Mouse (Mus musculus) midbrain, postnatal 0 days (tissue): ENCODE measurements at regions not wholly inside any gene's neighbourhood (a gene's known extent, or its start where the extent isn't known, plus 50 kb on each side); places are given as distances from the start of the nearest gene placed in this dataset.

Experiments used
- ATAC-seq: fragments of 200-750 bp; cut with Nextera tagmentation; 2 replicates; pipeline ENCODE4 v1.8.0; 2017; ENCODE audit warnings: moderate number of reproducible peaks, mild to moderate bottlenecking, moderate TSS enrichment, moderate library complexity; ENCODE audit not compliant: low FRiP score
- DNase-seq: peaks from one replicate; pipeline ENCODE4 v3.0.0-alpha.2; 2015; ENCODE audit warnings: low spot score
- H3K27ac ChIP-seq: fragments of 300-500 bp; sonication (generic); 2 replicates; pipeline ENCODE4 v1.5.1; 2014; ENCODE audit warnings: low read depth, mild to moderate bottlenecking, low read length, mixed read lengths
- H3K27me3 ChIP-seq: fragments of 300-500 bp; sonication (generic); 2 replicates; pipeline ENCODE4 v1.6.1; 2014; ENCODE audit warnings: low read length, control low read depth, mixed read lengths; ENCODE audit not compliant: insufficient read depth
- H3K36me3 ChIP-seq: fragments of 300-500 bp; sonication (generic); 2 replicates; pipeline ENCODE4 v1.6.1; 2014; ENCODE audit warnings: low read length, control low read depth, mixed read lengths; ENCODE audit not compliant: insufficient read depth
- H3K4me1 ChIP-seq: fragments of 300-500 bp; sonication (generic); 2 replicates; pipeline ENCODE4 v1.6.1; 2014; ENCODE audit warnings: mild to moderate bottlenecking, control low read depth, antibody characterized with exemption, low read length, mixed read lengths; ENCODE audit not compliant: insufficient read depth
- H3K4me2 ChIP-seq: fragments of 300-500 bp; sonication (generic); 2 replicates; pipeline ENCODE4 v1.6.1; 2014; ENCODE audit warnings: low read depth, mild to moderate bottlenecking, low read length, mixed read lengths; ENCODE audit not compliant: poor library complexity, severe bottlenecking
- H3K4me3 ChIP-seq: fragments of 300-500 bp; sonication (generic); 2 replicates; pipeline ENCODE4 v1.5.1; 2014; ENCODE audit warnings: low read depth, mild to moderate bottlenecking, low read length, moderate library complexity
- H3K9ac ChIP-seq: fragments of 300-500 bp; sonication (generic); replicated peaks from 2 replicates; pipeline ENCODE4 v1.6.1; 2014; ENCODE audit warnings: mild to moderate bottlenecking, low read length, moderate library complexity, mixed read lengths; ENCODE audit not compliant: poor library complexity, severe bottlenecking
- H3K9me3 ChIP-seq: fragments of 300-500 bp; sonication (generic); 2 replicates; pipeline ENCODE4 v1.6.1; 2016; ENCODE audit warnings: low read length, control low read depth
- CTCF ChIP-seq: IDR thresholded peaks from 2 replicates; pipeline ENCODE4 v1.5.1; 2016; ENCODE audit warnings: antibody characterized with exemption, mild to moderate bottlenecking
- WGBS: fragments of 180-500 bp; shearing (Covaris S2); extraction: QIAGEN DNeasy Blood & Tissue Kit; methylation state at CpG from one replicate; pipeline ENCODE4 v1.1.7; 2014; 5-methylcytosine and 5-hydroxymethylcytosine counted together

GRCm38 (mm10) chr10:67339371-67339929 is 54.3 kb upstream of the Nrbf2 start:
- no peak overlapping the region for H3K4me3 ChIP-seq
- TF ChIP-seq CTCF = no peak
- H3K27me3 ChIP-seq = no peaks in the 10 kb centered on the region
- H3K4me1 ChIP-seq = no peaks in the 10 kb centered on the region
- H3K4me2 ChIP-seq = no peak overlapping the region
- ATAC-seq (no peak), DNase-seq (no peak)
- no peak overlapping the region for H3K27ac ChIP-seq
- no peaks in the 10 kb centered on the region for H3K9me3 ChIP-seq
- 61% methylated on average over 10 of the region's 10 CpGs for WGBS
- no peak overlapping the region for H3K9ac ChIP-seq
- no peaks in the 10 kb centered on the region for H3K36me3 ChIP-seq

GRCm38 (mm10) chr10:67344722-67345121 is 59.6 kb upstream of the Nrbf2 start:
- no peak for ATAC-seq
- no peaks in the 10 kb centered on the region for H3K9me3 ChIP-seq
- no peak for DNase-seq
- no peaks in the 10 kb centered on the region for H3K4me1 ChIP-seq
- H3K9ac ChIP-seq = no peak overlapping the region
- no peak for TF ChIP-seq CTCF
- no peak overlapping the region for H3K4me3 ChIP-seq
- H3K36me3 ChIP-seq = no peaks in the 10 kb centered on the region
- no peaks in the 10 kb centered on the region for H3K27me3 ChIP-seq
- 90% methylated on average over 4 of the region's 4 CpGs for WGBS
- no peak overlapping the region for H3K27ac ChIP-seq
- no peak overlapping the region for H3K4me2 ChIP-seq

- WGBS = 35% methylated on average over 2 of the region's 2 CpGs
- ATAC-seq (no peak), DNase-seq (peak; percentile 15)
- no peaks in the 10 kb centered on the region for H3K27me3 ChIP-seq
- no peak overlapping the region for H3K4me2 ChIP-seq
- H3K4me3 ChIP-seq = no peak overlapping the region
- no peaks in the 10 kb centered on the region for H3K36me3 ChIP-seq
- no peak overlapping the region for H3K9ac ChIP-seq
- no peak for TF ChIP-seq CTCF
- no peaks in the 10 kb centered on the region for H3K4me1 ChIP-seq
- no peak overlapping the region for H3K27ac ChIP-seq
- no peaks in the 10 kb centered on the region for H3K9me3 ChIP-seq
These were observed 65.9 kb upstream of the Nrbf2 start for GRCm38 (mm10) chr10:67350956-67351355.

- ATAC-seq = no peak
These were observed 75.7 kb upstream of the Nrbf2 start for GRCm38 (mm10) chr10:67360793-67361192.

GRCm38 (mm10) chr10:67361281-67361680 is 76.2 kb upstream of the Nrbf2 start:
- DNase-seq (no peak), ATAC-seq (no peak)
- H3K27me3 ChIP-seq = no peaks in the 10 kb centered on the region
- no peak for TF ChIP-seq CTCF
- no peak overlapping the region for H3K4me3 ChIP-seq
- WGBS = 93% methylated on average over 4 of the region's 4 CpGs
- no peaks in the 10 kb centered on the region for H3K4me1 ChIP-seq
- H3K4me2 ChIP-seq = no peak overlapping the region
- H3K36me3 ChIP-seq = no peaks in the 10 kb centered on the region
- no peaks in the 10 kb centered on the region for H3K9me3 ChIP-seq
- H3K9ac ChIP-seq = no peak overlapping the region
- H3K27ac ChIP-seq = no peak overlapping the region

More at GRCm38 (mm10) chr10:67360793-67361192, 75.7 kb upstream of the Nrbf2 start:
- Histone ChIP-seq H3K36me3 (no peaks in the 10 kb centered on the region), H3K4me1 (no peaks in the 10 kb centered on the region), H3K9ac (no peak overlapping the region), H3K27me3 (no peaks in the 10 kb centered on the region), H3K27ac (no peak overlapping the region), H3K4me3 (no peak overlapping the region), H3K9me3 (no peaks in the 10 kb centered on the region), H3K4me2 (no peak overlapping the region)
- TF ChIP-seq CTCF = no peak
- WGBS = 78% methylated on average over 8 of the region's 8 CpGs
- DNase-seq = no peak

- Histone ChIP-seq H3K27me3 (no peaks in the 10 kb centered on the region), H3K36me3 (no peaks in the 10 kb centered on the region), H3K9ac (no peak overlapping the region), H3K27ac (no peak overlapping the region), H3K4me2 (no peak overlapping the region), H3K4me1 (no peaks in the 10 kb centered on the region), H3K4me3 (no peak overlapping the region), H3K9me3 (no peaks in the 10 kb centered on the region)
- WGBS = 79% methylated on average over 3 of the region's 3 CpGs
- DNase-seq = no peak
- no peak for ATAC-seq
- TF ChIP-seq CTCF = no peak
These were observed 79.5 kb upstream of the Nrbf2 start for GRCm38 (mm10) chr10:67364595-67364994.
